Mouse (Mus musculus): ENCODE measurements at regions not wholly inside any gene's neighbourhood (a gene's known extent, or its start where the extent isn't known, plus 50 kb on each side); places are given as distances from the start of the nearest gene placed in this dataset.

DNA sequence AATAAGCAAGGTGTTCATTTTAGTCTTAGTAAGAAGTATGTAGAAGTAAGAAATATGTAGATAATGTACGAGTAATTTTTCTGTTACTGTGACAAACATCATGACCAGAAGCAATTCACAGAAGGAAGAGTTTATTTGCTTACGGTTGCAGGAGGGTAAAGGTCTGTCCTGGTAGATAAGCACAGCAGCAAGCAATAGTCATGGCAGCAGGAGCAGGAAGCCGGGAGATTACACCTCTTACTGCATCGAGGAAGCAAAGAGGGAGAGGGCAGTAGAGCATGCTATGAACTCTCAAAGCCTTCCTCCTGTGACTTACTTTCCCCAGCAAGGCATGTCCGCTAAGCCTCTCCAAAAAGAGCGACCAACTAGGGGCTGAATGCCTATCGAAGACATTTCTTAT lies 69.0 kb upstream of the Dab2 start:
- TF ChIP-seq CTCF (IDR thresholded peaks at IDR 0.05; ENCODE audit: low read depth, low read length) (no peak), POLR2A (IDR thresholded peaks at IDR 0.05; ENCODE audit: extremely low read depth, insufficient read depth, low read length) (no peak)
